Mouse (Mus musculus) hindbrain, embryonic 13.5 days (tissue): ENCODE results near the gene Mmadhc. TPM values are rescaled to one million over a fixed set of nuclear protein-coding genes. Genes with fewer than 3 reads are reported as not detected.

Source experiments
- ATAC-seq: fragments of 200-750 bp; cut with Nextera tagmentation; 2 replicates; pipeline ENCODE4 v1.8.0; 2017; ENCODE audit warnings: moderate TSS enrichment; ENCODE audit not compliant: low FRiP score
- H3K27ac ChIP-seq: fragments of 300-500 bp; sonication (generic); 2 replicates; pipeline ENCODE4 v1.5.1; 2015; ENCODE audit warnings: inconsistent platforms, mild to moderate bottlenecking, moderate library complexity
- H3K27me3 ChIP-seq: fragments of 300-500 bp; sonication (generic); 2 replicates; pipeline ENCODE4 v1.6.1; 2015; ENCODE audit warnings: mild to moderate bottlenecking, inconsistent platforms
- H3K36me3 ChIP-seq: fragments of 300-500 bp; sonication (generic); 2 replicates; pipeline ENCODE4 v1.6.1; 2015; ENCODE audit warnings: mild to moderate bottlenecking, inconsistent platforms
- H3K4me1 ChIP-seq: fragments of 300-500 bp; sonication (generic); replicated peaks from 2 replicates; pipeline ENCODE4 v1.6.1; 2015; ENCODE audit warnings: inconsistent platforms
- H3K4me2 ChIP-seq: fragments of 300-500 bp; sonication (generic); 2 replicates; pipeline ENCODE4 v1.6.1; 2015; ENCODE audit warnings: inconsistent platforms, mild to moderate bottlenecking, moderate library complexity
- H3K4me3 ChIP-seq: fragments of 300-500 bp; sonication (generic); 2 replicates; pipeline ENCODE4 v1.5.1; 2015; ENCODE audit warnings: mild to moderate bottlenecking, inconsistent platforms
- H3K9ac ChIP-seq: fragments of 300-500 bp; sonication (generic); 2 replicates; pipeline ENCODE4 v1.6.1; 2015; ENCODE audit warnings: mild to moderate bottlenecking, inconsistent platforms
- H3K9me3 ChIP-seq: fragments of 300-500 bp; sonication (generic); 2 replicates; pipeline ENCODE4 v1.6.1; 2016; ENCODE audit warnings: inconsistent platforms
- WGBS: fragments of 180-500 bp; shearing (Covaris S2); methylation state at CpG from one replicate; pipeline ENCODE4 v1.1.7; 2015; 5-methylcytosine and 5-hydroxymethylcytosine counted together
- polyA plus RNA-seq: library from polyadenylated mRNA; unstranded; fragments of >200 nt; fragmentation: Nextera tagmentation; extraction: Ambion mirVana; gene quantifications from 2 replicates; pipeline ENCODE4 v1.2.1, GENCODE M21; 2015

Gene Mmadhc
- polyA plus RNA-seq, 1 experiment from 2014 or later = 146 TPM

GRCm38 (mm10) chr2:50248551-50248950 is 48.0 kb downstream of the Mmadhc start:
- Histone ChIP-seq H3K4me2 (no peak overlapping the region), H3K4me1 (no peaks in the 10 kb centered on the region), H3K27ac (no peak overlapping the region), H3K9ac (no peak overlapping the region), H3K9me3 (no peaks in the 10 kb centered on the region), H3K27me3 (no peaks in the 10 kb centered on the region), H3K36me3 (no peaks in the 10 kb centered on the region), H3K4me3 (no peak overlapping the region)
- 85% methylated on average over 3 of the region's 3 CpGs for WGBS
- ATAC-seq = no peak

- H3K27me3 ChIP-seq = no peaks in the 10 kb centered on the region
- no peaks in the 10 kb centered on the region for H3K36me3 ChIP-seq
- no peaks in the 10 kb centered on the region for H3K4me1 ChIP-seq
- H3K9ac ChIP-seq = no peak overlapping the region
- no peak for ATAC-seq
- WGBS = 70% methylated on average over 8 of the region's 8 CpGs
- no peak overlapping the region for H3K4me3 ChIP-seq
- no peak overlapping the region for H3K4me2 ChIP-seq
- no peak overlapping the region for H3K27ac ChIP-seq
- H3K9me3 ChIP-seq = no peaks in the 10 kb centered on the region
These were observed 63.1 kb downstream of the Mmadhc start for GRCm38 (mm10) chr2:50233491-50233890.

Other genes with a start within 250 kb of the Mmadhc start
- gene Lypd6, start 230.4 kb downstream of the Mmadhc start, polyA plus RNA-seq = 4.4 and 5.5 TPM in 2 replicates